Mouse (Mus musculus): ENCODE measurements around the gene Bves.
A peak's percentile ranks its signal among the peaks of the same experiment; 100 is the strongest.
"Not testable (repeated sequence)": the region's sequence is repeated elsewhere in the genome, so short reads cannot be mapped to it uniquely, and the experiment has no call there.

The Bves gene

DNA sequence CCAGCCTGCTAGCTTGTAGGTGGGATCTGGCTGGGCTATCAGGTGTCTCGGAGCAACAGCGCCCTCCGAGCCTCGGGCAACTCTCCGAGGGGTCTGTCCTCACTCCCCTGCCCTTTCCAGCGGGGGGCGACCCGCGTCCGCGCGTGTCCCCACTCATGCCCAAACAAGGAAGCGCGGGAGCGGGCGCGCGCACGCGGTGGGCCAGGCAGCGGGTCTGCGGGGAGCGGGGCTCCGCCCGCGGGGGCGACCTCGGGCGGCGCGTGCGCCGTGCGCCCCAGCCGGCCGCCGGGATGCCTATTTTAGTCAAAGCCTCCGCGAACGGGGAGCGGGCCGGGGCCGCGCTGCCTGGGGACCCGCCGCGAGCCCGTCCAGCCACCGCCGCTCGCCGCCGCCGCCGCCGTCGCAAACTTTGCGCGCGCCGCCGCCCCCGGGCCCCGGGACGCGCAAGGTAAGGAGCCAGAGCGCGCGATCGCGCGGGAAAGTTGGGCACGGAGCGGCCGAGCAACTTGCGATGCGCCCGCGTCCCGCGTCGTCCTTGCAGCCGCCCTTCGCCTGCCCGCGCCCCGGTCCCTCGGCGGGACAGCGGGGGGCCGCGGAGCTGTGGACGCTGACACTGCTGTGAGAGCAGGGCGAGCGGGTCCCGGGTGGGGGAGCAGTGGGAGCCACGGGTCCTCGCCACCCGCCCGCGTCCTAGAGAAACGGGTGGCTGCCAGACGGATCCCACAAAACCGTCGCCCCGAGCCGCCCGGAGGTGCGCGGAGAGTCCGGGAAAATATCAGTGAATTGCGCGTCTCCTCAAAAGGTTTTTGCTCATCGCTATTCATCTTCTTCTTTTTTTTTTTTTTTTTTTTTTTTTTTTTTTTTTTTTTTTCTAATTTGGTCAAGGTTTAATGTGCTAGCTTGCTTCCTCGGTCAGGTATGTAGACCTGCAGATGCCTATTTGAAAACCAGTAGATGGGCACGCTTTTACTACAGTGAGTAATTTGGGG lies at the start of gene Bves:
Gene Bves (plus strand): TSS at position 339 of the 989 bp plus-strand sequence.
- peak; percentile 6 for DNase-seq

DNA sequence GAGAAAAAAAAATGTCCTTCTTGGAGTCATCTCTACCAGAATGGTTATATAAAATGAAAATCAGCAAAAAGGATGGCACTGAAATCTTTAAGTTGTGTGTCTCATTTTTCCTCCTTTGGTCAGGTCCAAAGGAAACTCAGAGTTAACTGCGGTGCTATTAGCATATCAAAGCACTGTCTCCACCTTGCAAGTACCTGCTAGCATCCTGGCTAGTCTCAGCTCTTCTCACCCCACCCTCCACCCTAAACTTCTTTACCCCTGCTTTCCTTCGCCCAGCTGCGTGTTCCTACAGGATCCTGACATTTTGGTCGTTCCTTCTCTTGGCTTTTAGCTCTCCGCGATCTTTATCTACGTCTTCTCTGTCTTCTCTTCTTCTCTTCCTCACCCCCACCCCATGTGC lies 47.2 kb upstream of the Bves start:
- DNase-seq, result no peak

DNA sequence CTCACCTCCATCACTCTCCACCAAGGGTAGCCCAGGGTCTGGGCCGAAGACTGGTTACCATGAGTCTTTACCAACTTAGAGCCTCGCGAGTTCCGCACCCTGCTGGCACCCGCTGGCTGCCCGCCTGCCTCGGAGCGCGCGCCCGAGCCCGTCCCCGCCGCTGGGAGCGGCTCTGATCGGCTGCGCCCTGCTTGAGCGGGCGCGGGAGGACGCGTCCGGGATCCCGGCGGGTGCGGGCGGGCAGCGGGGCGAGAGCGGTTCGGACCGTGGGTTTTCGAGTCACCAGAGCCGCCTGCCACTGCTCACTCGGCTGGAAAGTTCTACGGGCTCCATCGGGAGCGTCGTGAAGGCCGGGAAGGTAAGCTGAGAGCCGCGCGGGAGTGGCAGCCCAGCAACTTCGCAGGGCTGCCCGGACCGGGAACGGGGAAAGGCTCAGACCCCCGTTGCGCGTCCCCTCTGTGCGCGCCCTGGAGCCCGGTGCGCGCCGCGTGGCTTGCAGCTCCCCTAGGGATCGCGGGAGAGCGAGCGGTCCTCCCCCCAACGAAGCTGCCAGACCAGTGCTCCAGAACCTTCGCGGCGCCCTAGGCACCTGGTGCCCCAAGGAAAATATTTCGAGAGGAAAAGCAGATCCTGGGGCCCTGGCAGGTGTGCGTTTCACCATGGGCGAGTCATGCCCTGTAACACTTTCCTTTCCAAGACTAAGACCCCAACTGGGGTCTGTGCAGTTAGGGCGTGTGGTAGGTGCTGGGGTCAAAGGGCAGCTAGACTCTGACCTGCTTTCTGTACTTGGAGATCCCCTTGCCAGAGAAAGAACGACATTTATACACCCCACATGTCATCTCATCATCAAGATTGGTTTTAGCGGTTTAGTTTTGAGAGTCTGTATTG lies 46.1 kb upstream of the Bves start:
- no peak for DNase-seq

DNA sequence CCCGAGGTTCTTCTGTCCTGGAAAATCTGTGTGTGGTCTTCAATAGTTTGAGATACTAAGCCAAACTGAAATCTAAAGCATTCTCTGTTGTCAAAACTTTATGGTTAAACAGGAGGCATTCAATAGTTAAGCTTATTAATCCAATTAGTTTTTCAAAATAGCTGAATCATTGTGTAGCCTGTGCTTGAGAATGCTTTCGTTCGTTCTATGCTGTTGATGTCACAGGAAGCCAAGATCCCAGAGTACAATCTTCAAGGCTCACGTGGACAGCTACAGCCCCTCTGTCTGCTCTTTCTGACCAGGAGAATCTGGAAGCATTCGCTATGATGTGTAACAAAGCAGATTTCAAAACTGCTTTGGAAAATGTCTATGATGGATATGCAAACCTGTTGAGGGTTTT lies 45.0 kb upstream of the Bves start:
- DNase-seq, result no peak

DNA sequence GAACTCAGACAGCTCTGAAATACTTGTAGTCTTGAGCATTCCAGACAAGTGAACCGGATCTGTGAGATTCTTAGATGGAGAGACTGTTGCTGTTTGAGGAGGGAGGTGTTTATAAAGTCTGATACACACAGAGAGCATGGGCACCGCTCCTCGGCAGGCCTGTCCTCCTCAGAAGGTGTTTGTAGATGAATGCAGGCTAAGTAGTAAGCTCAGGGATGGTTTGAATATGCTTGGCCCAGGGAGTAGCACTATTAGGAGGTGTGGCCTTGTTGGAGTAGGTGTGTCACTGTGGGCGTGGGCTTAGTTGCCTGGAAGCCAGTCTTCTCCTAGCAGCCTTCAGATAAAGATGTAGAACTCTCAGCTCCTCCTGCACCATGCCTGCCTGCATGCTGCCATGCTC lies 43.4 kb upstream of the Bves start:
- DNase-seq, result not testable (repeated sequence)

DNA sequence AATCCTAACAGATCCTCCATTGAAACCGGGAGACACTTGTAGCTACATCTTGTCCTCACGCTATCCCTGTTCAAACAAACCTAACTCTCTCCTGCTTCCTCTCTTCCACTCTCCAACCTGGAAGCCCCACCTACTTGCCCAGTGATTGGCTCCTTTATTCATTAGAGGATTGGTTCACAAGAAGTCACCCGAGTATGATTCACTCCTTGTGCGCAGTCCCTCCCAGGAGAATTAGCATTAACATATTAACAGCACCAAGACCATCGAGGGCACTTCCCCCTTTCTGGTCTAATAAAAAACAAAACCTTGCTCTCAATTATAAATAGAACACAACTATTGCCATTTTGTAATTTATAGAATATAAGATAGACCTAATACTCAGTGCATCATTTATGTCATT lies 40.5 kb upstream of the Bves start:
- no peak for DNase-seq

DNA sequence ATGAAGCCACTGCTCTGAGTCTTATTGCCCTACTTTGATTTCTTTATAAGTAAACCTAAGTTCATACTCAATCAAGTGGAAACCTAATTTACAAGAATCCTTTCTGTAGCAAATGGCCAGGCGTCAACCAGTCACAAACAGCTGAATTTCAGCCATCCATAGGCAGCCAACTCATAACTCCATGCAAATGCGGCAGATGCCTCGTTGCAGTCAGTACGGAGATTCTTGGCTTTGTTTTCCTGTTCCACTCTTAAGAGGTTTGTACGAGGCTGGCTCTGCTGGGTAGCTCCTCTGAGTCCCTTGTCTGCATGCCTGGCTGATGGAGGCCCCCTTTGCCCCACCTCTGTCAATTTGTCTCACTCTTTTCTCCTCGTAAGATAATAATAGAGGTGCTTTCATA lies 37.1 kb upstream of the Bves start:
- DNase-seq, result peak; percentile 13

DNA sequence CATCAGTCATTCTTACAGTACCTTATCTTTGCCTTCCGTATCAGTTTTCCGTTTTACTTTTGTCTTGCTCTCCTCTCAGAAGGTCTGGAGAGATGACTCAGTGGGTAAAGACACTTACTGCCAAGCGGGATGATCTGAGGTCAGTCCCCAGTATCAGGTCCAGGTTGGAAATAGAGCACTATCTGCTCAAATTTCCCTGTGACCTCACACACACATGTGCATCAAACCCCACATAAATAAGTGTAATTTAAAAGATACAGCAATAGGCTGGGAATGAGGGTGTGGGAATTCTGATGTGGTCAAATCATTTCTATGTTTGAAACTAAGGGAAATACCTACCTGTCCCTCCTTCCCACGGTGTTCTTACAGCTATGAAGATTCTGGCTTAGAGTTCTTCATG lies 36.1 kb upstream of the Bves start:
- no peak for DNase-seq

DNA sequence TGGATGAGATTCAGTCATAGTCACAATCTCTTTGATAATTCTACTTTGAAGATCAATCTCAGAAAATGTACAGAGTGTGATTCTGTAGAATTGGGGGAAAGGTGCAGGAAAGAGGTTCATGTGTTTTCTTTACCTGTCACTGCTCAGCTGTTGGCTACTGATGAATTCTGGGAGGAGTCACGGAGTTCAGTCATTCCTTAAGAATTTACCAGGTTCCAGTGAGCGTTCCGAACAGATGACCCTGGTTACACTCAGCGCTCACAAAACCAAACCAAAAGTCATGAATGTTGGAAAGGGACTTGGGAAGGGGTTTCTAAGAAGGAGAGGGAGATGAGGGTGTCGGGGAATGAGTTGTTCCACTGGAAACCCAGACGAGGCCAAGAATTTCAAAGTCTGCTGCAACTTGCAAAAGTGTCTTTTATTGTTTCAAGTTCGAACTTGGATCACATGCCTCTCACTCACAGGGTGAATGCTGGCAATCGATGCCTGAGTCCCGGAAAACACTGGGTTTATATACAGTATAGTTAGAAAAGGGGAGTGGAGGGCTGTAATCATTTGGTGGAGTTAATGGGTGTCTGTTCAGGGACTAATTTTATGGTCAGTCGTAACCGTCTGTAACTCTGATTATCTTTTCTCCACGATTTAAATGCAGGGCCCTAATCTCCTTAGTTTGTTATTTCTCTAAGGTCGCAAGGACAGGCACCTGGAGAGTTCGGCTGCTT lies 32.1 kb upstream of the Bves start:
- DNase-seq, result no peak

DNA sequence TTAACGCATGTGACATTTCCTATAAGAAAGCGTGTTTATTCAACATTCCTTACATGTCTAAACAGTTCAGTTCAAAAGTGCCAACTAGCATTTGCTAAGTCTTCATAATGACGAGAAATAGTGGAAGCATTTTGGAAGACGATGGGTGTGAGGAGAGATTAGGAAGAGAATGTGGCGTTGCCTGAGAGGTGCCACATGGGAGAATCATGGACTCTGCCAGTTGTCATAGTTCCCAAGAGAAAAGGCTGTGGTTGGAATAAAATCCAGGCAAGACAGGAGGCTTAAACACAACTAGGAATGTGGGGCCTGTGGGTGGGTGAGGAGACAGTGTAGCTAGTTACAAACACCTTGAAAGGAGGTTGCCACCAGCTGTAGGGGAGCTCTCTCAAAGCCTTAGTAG lies 30.4 kb upstream of the Bves start:
- no peak for DNase-seq

DNA sequence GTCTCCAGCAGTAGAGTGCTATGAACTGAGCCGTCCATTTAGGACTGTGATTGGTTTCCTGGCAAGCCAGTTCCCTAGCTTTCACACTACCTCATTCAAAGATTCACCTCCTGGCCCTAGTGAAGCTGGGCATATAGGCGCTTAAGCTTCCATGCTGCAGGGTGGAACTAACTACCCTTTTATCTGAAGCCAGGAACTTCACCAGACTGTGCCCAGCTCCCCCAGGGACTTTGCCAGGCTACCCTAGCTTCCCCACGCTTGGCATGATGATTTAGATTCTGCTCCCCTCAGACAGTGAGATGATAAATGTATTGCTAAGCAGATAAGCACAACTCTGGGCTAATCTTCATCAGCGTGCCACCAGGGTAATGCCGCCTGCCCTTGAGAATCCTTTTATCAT lies 24.4 kb upstream of the Bves start:
- no peak for DNase-seq

DNA sequence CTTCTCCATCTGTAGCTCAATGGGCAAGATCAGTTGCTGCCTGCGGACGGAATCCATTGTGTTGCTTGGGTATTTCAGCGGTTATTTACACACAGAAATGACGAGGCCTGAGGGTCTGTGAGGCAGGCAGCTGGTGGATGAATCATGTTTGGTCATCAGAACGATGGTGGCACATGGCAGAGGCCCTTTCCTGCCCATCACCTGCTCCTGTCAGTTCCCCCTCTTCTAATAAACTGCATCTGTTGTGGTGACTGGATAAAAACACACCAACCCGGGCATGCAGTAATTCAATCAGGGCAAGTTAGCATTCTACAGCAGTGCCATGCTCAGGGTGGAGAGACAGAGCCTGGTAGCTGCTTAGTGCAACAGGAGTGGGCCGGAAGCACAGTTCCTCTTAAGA lies 23.9 kb upstream of the Bves start:
- DNase-seq, result no peak

DNA sequence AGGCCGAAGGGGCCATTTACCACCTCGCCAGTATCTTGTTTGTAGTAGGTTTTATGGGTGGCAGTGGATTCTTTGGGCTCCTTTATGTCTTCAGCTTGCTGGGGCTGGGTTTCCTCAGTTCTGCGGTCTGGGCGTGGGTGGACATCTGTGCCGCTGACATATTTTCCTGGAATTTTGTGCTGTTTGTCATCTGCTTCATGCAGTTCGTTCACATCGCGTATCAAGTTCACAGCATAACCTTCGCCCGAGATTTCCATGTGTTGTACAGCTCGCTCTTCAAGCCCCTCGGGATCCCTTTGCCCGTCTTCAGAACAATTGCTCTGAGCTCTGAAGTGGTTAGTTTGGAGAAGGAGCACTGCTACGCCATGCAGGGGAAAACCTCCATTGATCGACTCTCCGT lies 20.7 kb upstream of the Bves start:
- peak; percentile 9 for DNase-seq

DNA sequence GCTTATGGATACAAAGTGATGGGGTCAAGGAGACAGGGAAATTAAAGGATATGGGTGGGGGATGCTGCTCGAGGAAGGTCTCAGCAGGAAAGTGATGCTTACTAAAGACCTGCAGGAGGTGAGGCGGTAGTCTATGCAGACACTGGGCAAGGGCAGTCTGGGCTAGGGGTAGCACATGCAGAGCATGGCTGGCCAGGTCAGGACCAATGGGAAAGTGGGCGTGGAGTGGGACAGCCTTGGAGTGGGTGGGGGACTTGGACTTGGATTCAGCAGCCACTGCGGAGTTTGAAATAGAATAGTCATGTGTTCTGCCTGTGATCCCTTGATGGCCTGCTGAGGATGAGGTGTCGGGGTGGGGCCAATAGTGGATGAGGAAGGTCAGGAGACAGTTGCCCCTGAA lies 16.6 kb upstream of the Bves start:
- no peak for DNase-seq

DNA sequence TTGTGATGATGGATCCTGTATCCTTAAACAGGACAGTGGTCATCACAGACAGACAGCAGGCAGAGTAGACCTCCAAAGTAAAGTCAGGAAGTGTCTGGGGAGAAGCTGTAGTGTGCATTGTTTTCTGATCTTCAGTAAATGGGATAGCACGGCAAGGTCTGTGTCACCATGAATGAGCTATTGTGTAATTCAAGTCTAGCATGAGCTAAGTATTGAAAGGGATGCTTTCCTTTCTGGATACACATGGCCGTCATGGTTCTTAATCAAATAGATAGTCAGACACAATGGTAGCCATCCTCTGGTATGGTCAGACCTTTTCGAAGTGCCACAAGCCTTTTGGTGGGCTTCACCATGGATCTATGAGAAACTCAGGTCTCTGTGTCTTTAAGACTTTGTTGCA lies 15.3 kb upstream of the Bves start:
- DNase-seq, result no peak

DNA sequence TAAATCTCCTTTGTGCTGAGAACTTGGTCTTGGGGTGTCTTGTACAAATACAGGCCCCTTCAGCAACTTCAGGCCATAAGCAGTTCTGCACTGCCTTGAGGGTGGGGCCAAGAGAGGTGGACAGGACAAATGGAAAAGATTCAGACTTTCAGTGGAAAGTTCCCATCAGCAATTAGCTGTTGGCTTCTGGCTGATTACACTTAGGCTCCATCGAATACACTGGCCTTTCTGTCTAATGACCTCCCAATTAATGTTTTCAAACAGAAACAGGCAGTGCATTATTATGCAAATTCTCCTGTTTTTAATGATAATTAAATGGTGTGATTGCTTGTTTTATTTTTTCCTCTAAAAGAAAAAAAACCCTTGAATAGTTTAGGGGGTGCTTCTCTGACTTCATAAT lies 11.4 kb upstream of the Bves start:
- DNase-seq, result no peak

DNA sequence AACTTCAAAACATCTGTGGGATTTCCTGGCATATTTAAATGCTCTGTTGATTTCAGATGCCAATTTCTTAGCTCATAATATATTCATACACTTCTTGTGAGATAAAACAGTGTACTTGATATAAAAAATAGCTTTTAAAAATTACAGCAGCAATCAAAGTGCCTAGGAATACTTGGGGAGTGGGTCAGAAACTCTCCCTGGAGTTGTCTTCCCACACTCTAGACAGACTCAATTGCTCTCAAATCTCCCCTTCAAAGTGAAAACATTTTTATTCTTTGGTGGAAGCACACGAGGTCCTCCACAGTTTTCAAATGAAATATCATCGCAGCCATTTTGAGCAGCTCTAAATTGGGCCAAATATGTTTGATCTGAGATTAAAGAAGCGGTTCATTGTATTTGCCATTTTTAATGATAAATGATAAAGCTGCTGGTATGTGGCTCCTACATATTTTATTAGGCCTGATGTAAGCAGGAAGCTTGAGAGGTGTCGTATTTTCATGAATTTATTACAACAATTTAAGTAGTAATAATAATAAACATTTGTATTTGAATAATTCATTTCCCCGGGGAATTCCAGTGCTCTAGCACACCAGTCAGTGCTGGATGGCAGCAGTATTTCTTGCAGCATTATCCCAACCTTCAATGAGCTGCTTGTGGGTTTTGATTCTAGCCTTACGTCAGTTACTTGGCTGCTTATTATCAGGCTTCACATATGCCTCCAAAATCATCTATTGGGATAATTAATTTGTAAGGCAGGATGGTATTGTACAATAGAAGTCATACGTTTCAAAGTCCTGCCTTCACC lies 7.2 kb upstream of the Bves start:
- DNase-seq, result no peak

DNA sequence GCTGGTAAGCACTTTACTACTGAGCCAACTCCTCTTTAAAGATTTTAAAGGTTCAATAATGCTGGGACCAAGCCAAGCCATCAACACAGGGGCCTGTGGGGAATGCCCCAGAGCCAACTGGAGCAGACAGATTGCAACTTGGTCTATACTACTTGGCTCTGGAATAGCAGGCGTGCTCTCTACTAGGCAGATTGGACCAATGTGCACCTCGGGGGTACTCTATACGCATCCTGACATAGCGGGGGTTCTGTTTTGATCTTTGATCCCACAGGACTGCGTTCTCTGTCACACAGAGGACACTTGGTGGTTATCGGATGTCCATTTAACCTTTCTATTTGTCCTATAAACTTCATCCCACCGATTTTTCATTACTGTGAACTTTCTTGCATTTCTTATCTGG lies 647 bp upstream of the Bves start:
- no peak for DNase-seq

DNA sequence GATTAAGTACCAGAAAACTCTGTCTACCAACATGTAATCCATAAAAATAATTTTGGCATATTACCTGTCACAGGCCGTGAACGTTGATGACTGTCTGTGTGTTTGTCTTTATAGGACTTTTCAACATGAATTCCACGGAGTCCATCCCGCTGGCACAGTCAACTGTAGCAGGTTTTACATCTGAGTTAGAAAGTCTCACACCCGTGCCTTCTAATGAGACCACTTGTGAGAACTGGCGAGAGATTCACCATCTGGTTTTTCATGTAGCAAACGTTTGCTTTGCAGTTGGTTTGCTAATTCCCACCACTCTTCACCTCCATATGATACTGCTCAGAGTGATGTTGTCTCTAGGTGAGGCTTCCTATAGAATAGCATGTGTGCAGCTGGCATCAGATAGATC lies 3.5 kb downstream of the Bves start:
- no peak for DNase-seq

DNA sequence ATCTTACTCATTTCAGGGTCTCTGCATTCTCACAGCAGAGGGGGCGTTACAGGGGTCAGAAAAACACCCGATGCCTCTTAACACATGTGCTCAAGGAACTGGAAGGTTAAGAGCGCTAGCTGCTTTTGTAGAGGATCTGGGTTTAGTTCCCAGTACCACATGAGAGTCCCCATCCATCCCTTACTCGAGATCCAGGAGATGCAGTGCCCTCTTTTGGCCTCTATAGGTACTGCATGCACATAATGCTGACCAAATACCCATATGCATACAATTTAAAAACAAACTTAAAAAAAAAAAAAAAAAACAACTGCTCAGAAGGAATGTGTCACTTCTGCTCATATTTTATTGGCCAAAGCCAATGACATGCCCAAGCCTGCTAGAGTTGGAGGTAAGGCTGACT lies 8.8 kb downstream of the Bves start:
- DNase-seq, result no peak

DNA sequence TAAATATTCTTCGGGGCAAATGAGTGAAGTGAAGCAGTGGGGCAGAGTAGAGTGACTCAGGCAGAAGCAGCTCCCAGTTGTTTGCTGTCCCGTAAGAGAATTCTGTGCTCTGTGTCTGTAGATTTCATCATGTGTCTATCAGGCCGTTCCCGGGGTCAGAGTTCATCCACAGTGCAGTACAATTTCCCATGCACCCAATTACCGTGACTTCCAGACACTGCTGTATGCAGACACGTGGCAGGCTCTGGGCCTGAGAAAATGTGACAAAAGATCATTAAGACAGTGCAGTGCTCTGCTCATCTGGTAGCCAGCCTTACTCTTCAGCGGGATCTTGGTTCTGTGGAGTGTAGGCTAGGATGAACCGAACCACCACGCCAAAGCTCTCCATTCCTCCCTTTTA lies 9.6 kb downstream of the Bves start:
- DNase-seq, result no peak

DNA sequence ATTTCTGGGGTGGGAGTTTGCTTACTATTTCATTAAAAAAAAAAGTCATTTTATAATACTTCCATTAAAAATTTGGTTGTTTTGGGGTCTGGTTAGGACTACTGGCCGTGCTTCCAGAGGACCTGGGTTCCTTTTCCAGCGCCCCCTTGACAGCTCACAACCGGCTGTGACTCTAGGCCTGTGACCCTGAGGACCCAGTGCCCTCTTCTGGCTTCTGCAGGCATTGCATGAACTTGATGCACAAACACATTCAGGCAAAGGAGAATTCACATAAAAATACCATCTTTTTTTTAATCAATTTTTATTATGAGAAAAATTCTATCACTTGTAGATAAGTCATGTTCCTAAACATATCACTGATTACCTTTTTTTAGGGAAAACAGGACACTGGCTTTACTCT lies 12.6 kb downstream of the Bves start:
- DNase-seq, result not testable (repeated sequence)
